Mouse (Mus musculus): ENCODE data around the gene Cyren.

The Cyren gene

DNA sequence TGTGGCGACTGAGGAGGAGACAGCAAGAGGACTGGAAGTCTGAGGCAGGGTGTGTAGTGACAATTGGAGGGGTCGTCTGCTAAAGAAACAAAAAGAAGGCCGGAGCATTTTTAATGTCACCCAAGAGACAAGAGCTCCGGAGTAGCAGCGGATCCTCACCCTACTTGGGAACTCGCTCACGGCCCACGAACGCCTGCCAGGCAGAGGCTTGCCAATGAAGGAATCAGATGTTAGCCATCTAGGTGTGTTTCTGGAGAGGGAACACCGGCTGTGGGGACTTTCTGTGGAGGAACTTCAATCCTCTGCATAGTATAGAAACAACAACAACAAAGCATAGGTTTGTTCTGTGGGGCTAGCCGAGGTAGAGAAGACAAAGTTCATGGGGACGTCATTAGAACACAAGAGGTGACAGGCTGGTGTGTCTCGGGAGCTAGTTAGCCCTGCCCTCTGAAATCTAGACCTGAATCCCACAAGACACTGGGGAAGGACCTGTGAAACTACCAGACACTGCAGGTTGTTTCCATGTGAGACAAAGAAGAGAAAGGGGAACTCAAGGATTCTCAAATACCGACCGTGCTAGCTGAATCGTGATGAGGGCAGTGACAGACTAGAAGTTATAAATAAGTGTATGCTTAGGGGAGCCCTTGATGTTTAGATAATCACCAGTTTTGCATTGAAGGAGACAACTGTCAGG lies 10.4 kb downstream of the Cyren start:
- DNase-seq (ENCODE audit: low spot score) = no peak

GRCm38 (mm10) chr6:34866786-34867185 lies 11.1 kb downstream of the Cyren start:
- DNase-seq (ENCODE audit: low spot score) = peak; percentile 27

GRCm38 (mm10) chr6:34865711-34866593 lies 11.9 kb downstream of the Cyren start:
- no peak for DNase-seq (ENCODE audit: low spot score)

- no peak for DNase-seq (ENCODE audit: low spot score)
Observed at GRCm38 (mm10) chr6:34865213-34865612, 12.6 kb downstream of the Cyren start.

DNA sequence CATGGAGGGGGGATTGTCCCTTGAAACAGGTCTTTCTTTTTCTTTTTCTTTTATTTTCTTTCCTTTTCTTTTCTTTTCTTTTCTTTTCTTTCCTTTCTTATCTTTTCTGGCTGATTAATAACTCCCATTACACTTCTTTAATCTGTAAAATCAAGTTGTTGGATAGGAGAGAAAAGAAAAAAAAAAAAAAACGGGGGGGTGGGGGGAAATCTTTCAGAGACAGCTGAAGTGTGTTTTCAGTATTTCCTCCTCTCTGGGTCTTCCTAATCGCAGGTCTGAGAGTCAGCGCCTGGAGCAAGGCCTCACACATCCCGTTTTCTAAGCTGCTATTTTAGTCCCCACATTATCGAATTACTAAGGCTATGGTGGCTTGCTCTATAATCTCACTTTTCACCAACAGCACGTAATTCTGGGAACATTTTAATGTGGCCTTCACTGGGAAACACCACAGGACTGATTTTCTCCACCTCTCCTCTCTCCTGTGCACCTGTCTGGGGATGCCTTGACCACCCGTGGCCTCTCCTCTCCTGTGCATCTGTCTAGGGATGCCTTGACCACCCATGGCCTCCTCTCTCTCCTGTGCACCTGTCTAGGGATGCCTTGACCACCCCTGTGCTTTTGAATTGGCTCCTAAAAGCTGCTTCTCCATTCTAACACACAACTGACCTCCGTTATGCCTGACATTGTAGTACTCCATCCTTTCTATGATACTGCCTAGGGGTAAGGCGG lies 13.9 kb downstream of the Cyren start:
- DNase-seq (ENCODE audit: low spot score) = no peak

DNA sequence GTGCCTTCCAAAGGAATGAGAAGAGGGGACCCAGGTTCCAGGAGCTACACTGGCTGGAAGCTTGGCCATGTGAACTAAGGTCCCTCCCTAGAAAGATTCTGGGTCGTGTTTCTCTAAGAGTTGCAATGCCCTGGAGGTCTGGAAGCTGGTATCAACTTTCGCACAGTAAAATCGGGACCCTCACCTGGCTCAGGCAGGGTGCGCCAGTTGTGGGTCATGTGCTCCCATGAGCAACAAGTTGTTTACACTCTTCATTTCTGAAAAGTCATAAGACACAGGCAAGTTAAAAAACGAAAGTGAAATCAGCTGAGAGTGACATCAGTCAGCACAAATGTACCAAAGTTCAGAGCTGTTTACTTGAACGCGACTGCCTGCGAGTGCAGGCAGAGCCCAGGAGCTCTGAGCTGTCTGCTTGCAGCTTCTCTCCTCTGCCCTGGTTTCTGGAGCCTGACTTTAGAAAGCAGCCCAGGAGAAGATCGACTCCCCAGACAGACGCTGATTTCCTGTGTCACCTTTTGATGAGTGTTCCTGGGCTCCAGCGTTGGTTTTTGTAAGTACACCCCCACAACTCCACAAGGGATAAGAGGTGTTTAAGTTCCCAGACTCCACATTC lies 15.0 kb downstream of the Cyren start, which contains the start of gene Tmem140:
Gene Tmem140, plus strand, starts transcription at position 356 of the 613 bp plus-strand sequence.
- DNase-seq (ENCODE audit: low spot score) = no peak

DNA sequence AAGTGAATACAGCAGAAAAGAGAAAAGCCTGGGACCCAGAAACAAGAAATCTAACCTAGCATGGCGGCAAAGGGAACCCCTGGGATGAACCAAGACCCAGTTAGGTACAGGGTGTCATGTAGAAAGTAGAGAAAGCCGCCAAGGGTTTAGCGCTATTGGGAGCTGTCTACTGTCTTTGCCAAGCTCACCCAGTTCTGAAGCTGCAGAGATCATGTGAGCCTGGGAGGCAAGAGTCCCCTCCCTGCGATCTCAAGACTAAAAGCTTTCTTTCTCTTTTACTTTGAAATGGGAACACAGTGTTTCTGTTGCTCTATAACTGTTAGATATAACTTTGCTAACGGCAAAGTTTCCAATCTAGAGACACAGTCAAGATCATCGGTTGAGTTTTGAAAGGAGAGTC lies 15.5 kb downstream of the Cyren start:
- DNase-seq (ENCODE audit: low spot score) = no peak

- no peak for DNase-seq (ENCODE audit: low spot score)
Observed at GRCm38 (mm10) chr6:34861546-34862053, 16.3 kb downstream of the Cyren start.

- no peak for DNase-seq (ENCODE audit: low spot score)
Observed at GRCm38 (mm10) chr6:34832352-34832751, 45.5 kb downstream of the Cyren start.

DNA sequence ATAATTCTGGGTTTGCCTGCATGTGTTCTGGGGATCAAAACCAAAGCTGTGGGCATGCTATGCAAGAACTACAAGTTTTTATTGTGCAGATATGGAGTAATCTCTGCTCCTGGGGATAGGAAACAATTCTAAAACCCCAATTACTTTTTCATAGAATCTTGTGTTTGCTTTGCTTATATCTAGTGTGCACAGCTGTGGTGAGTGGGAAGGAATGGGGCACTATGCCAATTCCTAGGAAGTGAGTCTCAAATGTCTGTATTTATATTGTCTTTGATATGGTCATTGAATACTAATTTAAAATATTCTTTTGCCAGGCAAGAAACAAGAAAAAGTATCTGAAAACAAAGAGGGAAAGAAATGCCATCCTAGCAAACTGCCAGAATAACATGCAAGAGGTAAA lies 53.5 kb downstream of the Cyren start:
- no peak for DNase-seq (ENCODE audit: low spot score)

Data from embryo, embryonic 10.5 days (tissue).